Mouse (Mus musculus) C2C12 (cell line): ENCODE data around the gene Rbm34.

ENCODE experiments used
- CEBPB ChIP-seq: IDR thresholded peaks from one replicate; pipeline ENCODE4 v1.6.1; 2011; ENCODE audit warnings: low read depth, mild to moderate bottlenecking, control low read depth, moderate library complexity
- CTCF ChIP-seq: IDR thresholded peaks from one replicate; pipeline ENCODE4 v1.5.1; 2011; ENCODE audit not compliant: control insufficient read depth, insufficient read depth, insufficient read length
- FOSL1 ChIP-seq: IDR thresholded peaks from one replicate; pipeline ENCODE4 v1.8.0; 2011; ENCODE audit warnings: mild to moderate bottlenecking, low read length; ENCODE audit not compliant: poor library complexity, insufficient read depth, severe bottlenecking
- MAX ChIP-seq: IDR thresholded peaks from one replicate; pipeline ENCODE4 v1.6.1; 2011; ENCODE audit warnings: mild to moderate bottlenecking, control low read depth
- MYOD1 ChIP-seq: IDR thresholded peaks from one replicate; pipeline ENCODE4 v1.6.1; 2011; ENCODE audit warnings: low read depth; ENCODE audit not compliant: control insufficient read depth, insufficient read length
- MYOG ChIP-seq: IDR thresholded peaks from one replicate; pipeline ENCODE4 v1.6.1; 2011; ENCODE audit not compliant: control insufficient read depth, insufficient read length; ENCODE audit errors: extremely low read depth
- USF1 ChIP-seq: IDR thresholded peaks from one replicate; pipeline ENCODE4 v1.6.1; 2011; ENCODE audit warnings: low read depth, mild to moderate bottlenecking, control low read depth, moderate library complexity

- TF ChIP-seq CTCF (no peak), USF1 (no peak), MYOG (no peak), MAX (no peak), CEBPB (no peak), MYOD1 (no peak), FOSL1 (no peak)
Observed at GRCm38 (mm10) chr8:126971314-126971664, 418 bp upstream of the Rbm34 start.
